Mouse (Mus musculus) hematopoietic stem cell, adult 5-6 weeks (primary cell): ENCODE measurements around the gene Calr. TPM values are rescaled to one million over a fixed set of nuclear protein-coding genes. Genes with fewer than 3 reads are reported as not detected.
A peak's percentile ranks its signal among the peaks of the same experiment; 100 is the strongest.

ENCODE experiments used
- ATAC-seq, 2 experiments: fragments of 125-278 bp in 1 of 2; replicated peaks in 1 of 2; 2 replicates each; pipeline ENCODE4 v1.8.0; 2016 to 2017; ENCODE audit warnings: inconsistent platforms in 2 of 2, mild to moderate bottlenecking in 2 of 2, moderate number of reproducible peaks in 2 of 2, low read depth in 1 of 2, moderate TSS enrichment in 1 of 2; ENCODE audit not compliant: low FRiP score in 2 of 2, poor library complexity in 2 of 2, severe bottlenecking in 2 of 2, insufficient read depth in 1 of 2, low TSS enrichment in 1 of 2
- total RNA-seq: library from RNA; stranded (forward); fragments of 172-1452, 232-1000 nt; gene quantifications from 2 replicates; pipeline ENCODE4 v1.2.3, GENCODE M21; 2017

Gene Calr
- total RNA-seq, 1 experiment from 2014 or later = 1,879 TPM

DNA sequence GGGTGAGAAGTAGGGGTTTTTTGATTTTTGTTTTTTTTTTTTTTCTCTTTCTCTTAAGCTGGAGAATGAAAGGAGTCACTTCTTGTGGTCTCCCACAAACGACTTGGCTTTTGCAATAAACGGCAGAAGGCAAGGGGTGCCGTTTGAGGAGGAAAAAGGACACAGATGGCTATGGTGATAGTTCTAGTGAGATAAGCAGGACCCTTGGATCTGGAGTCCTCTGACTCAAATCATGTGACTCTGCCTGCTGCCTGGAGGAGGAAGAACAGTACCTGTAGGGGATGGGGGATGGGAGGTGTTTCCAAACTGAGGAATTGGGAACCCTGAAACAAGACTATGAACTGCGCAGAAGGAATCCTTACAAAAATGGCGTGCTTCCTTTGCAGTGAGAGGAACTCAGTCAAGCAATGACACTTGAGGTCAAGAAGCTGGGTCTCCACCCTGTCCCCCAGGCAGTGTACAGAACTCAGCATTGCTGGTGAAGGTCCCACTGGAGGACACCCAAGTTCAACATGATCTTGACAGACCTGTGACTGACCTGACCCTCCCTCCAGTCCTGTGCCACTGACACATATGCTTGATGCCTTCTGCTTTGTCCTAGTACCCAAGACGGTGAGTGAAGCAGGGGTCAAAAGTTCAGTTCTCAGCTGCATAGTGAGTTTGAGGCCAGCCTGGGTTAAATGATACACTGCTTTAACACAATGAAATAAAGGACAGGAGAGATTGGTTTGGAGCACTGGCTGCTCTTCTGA is 1.1 kb upstream of the Calr start:
- peak; percentile 34 to 54 for ATAC-seq

DNA sequence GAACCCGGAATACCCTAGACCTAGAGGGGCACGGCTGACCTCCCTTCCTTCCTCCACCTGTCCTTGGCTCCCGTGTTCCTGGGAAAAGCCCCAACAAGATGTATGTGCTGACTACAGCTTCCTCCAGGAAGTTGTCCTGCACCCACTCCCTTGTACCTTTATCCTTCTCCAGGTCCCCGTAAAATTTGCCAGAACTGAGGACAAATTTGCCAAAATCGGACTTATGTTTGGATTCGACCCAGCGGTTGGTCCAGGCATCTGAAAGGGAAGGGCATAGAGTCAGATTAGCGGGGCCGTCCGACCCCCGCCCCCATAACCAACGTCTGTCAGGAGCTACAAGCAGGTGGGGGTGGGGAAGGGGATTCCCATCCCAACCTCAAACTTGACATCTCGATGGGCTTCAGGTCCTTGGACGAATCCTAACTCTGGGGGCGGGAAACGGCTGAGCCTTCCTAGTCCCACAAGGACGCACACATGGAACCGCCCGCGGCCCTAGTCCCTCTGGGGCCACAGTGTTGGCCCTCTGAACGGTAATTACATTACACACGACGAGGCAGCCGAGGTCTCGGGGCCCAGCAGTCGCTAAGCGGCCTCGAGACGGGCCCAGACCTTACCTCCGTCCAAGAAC is 526 bp downstream of the Calr start:
- ATAC-seq = no peak; a peak in 1 of 4 replicates

DNA sequence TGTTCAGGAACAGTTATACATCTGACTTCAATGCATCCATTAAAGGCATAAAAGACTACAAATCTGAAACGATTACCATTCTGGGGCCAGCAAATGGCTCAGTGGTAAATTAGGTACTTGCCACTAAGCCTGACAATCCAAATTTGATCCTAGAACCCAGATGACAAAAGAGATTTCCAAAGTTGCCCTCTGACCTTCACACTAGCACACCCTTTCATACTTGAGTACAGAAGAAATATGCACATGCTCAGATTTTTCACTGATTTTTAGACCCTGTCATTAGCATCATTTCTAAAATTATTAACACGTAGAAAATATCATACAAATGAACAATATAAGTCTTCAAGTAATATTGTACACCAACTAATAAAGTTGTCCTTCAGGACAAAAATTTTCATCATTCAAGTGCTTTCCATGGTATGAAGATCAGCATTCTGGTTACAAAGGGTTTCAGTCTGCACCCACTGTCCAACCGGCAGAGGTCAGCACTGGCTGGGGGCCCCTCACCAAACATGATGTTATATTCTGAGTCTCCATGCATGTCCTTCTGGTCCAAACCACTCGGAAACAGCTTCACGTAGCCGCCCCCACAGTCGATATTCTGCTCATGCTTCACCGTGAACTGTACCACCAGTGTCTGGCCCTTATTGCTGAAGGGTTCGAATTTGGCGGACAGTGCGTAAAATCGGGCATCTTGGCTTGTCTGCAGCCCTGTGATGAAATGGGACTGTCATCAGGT is 1.2 kb downstream of the Calr start:
- ATAC-seq = no peak

DNA sequence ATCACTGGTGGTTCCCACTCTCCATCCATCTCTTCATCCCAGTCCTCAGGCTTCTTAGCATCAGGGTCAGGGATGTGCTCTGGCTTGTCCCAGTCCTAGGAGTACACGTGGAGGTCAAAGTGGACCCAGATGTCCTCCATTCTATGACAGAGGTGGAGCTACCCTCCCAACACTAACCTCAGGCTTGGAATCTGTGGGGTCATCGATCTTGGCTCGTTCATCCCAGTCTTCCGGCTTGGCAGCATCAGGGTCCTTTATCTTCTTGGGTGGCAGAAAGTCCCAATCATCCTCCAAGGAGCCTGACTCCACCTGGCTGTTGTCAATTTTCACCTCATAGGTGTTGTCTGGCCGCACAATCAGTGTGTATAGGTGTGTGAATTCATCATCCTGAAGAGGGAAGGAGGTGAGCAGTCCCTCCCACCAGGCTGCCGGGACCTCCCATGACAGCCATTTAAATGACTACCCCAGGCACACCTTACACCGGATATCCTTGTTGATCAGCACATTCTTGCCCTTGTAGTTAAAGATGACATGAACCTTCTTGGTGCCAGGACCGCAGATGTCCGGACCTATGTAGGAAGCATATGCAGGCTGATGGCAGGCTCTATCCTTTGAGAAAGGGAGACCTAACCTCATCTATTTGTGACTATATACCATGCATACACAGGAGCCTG is 2.2 kb downstream of the Calr start:
- no peak for ATAC-seq

DNA sequence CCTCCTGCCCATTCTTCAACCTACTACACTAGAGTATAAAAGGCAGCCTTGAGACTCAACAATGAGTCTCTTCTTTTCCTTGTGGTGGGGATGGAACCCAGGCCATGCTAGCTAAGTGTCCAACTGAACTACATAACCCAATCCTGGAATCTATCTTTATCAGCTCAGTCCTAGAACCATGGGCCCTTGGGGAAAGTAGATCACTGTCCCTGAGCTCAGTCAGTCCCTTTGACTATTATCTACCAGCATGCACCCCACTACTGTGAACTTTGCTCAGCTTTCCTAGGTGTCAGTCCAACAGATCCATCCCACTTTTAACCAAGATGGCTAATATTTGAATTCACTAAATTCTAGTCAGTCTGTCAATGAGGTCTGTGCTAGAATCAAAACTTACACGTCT is 5.2 kb downstream of the Calr start:
- ATAC-seq = no peak

DNA sequence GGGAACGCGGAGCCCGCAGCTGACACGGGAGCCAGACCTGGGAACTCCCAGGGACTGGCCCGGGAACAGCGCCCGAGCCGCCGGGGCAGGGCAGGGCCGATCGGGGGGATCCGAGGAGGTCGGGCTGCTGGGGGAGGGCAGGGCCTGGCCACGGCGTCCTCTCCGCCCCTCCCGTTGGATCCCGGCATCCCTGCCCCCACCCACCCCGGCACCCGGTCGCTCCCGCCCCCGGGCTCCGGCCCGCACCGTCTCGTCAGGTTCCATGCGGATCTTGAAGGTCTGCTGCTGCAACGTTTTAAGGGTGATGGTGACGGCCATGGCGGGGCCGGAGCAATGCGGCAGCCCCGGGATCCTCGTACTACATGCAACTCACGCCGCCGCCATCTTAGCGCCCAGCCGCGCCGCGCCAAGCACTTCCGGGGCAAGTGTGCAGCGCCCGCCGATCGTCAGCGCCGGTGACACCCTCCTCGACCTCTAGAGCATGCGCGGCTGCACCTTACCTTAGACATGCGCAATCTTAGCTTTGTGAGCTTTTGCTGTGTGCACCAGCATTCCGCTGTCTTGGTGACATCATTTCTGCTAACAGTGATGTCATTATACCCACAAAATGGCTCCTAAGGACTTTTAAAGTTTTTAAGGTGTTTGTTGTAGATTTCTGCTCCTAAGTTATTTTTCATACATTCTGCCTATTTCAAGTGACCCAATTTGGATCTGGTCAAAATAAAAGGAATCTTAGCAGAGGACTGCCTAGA is 6.3 kb downstream of the Calr start, which contains the start of gene Rad23a:
TSS of gene Rad23a (minus strand) at position 418 of the 752 bp plus-strand sequence.
- ATAC-seq = peak; percentile 94 to 95

DNA sequence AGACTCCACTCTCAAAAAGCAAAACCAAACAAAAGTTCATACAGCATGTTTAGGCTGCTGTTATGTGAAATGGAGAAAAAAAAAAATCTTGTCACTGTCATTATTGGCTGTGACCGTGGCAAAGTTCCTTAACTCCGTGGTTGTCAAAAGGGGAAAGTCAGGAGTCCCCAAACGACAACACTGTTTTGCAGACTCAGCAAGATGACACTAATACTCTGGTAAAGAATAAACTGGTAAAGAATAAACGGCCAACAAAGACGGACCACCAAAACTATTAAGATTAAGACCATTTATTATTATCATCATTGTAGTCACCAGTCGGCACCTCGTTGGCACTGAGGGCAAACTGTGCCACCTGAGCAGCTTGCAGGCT is 6.9 kb downstream of the Calr start:
- no peak for ATAC-seq

DNA sequence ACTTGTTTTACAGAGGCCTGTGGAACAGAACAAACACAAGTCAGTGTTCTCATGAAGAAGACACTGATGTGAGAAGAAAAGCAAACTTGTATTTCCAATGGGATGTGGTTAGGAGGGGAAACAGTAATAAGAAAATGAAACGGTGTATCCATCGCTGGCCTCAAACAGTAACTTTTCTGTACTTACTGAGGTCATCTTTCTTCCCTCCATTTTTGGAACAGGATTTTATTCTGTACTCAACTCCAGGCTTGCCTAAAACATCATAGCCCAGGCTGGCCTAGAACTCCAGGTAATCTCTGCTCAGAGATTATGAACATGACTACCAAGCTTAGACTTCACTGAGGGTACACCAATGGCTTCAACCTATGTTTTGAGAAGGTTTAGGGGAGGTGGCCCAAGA is 7.3 kb downstream of the Calr start:
- no peak for ATAC-seq

DNA sequence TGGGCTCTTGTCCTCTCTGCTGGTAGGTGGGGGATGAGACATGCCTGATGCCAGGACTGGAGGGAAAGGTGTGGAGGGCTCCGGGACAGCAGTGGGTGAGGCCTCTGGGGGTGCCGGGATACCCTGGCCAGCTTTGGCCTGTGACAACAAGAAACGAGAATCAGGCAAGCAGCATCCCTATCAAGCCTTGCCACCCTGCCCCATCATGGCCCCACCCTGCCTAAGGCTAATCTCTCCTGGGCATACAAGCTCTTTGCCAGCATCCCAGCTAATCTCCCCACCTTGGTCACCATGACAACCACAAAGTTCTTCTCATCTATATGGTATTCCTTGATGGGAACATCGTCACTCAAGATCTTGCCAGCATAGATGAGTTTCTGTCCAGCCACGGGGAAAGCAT is 8.2 kb downstream of the Calr start:
- ATAC-seq = no peak

DNA sequence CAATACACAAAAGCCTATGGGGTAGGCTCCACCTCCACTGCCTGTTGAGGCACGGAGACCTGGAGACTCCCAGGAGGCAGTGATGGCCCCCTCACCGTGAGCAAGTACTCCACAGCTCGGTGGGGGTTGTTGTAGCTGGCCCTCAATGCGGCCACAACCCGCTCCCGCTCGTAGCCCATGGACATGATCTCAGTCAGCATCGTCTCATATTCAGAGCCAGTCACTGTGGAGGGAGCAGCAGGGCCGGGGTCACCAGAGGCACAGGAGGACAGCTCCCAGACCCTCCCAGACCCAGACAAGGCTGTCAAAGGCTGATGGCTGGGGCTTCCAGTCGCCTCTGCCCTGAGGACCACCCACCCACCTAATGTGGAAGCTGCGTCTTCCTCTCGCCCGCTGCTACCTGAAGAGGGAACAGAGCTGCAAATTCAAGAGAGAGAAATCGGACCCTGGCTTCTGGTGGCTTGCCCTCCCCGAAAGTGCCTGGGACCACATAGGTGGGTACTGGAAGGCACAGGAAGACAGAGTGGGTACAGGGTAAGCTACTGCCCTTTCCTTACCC is 8.7 kb downstream of the Calr start:
- ATAC-seq = no peak

DNA sequence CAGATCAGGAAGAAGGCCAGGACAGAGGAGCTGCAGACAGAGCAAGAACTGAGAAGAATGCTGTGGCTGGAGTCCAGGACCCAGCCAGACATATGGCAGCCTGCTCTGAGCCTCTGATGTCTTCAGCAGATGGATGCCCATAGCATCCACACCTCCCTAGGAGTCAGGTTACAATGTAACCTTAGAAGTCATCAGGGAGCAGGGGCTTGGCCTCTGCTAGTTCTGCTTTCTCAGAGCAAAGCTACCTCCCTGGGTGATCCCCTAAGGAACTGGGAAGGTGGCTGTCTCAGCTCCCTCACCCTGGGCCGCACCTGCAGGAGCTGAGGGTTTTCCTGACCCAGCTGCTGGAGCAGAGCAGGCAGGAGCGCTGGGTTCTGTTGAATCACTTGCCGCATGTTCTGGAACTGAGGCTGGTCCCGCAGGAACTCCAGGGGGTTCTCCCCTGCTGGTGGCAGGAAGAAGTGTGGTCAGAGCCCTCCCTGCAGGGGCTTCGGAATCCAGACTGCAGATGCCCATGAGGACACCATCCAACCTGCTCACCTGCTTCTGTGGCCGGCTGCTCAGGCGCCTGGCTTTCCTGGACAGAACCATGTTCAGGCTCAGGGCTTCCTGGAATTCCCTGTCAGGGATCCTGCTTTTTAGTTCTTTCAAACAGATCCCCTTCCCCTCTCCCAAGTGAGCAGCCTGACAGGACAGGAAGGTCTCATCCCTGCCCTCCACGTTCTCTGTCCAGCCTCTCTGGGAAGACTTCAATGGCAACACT is 9.4 kb downstream of the Calr start:
- ATAC-seq = no peak

DNA sequence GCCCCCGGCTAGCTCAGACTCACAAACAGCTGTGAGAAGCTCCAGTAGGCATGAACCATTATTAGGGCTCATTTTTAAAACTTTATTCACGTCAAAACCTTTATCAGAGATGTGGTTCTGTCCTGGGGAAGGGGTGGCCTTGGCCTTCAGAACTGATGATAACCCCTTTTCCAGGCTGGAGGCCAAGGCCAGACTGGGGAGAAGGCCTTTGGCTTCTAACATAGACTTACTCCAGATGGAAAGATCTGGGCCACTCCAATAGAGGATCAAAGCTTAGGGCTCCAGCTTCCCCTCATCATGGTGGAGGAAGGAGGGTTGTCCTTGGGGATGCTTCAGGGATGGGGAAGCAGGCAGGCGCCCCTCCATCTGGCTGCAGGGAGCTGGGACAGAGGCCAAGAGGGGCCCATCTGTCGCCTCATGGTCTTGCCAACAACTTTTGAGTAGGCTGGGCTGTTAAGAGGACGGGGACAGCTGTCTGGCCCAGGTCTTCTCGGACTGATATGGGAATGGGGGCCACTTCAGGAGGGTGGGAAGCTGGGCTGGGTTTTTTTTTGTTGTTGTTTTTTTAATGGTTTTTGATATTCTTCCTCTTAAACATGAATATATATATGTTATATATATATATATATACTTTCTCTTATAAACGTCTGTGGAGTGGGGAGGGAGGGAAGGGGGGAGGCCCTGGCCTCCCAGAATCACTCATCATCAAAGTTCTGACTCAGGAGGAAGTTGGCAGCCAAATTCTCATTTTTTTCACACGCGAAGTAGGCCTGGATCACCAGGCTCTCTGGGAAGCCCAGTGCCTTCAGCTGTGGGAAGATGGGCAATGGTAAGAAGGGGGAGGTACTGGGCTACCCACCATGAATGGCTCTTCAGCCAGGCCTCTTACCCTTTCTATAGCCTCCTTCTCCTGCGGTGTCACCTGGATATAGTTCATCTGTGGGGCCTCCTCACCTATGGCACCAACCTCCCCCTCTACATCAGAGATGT is 11.6 kb downstream of the Calr start:
- ATAC-seq = no peak

DNA sequence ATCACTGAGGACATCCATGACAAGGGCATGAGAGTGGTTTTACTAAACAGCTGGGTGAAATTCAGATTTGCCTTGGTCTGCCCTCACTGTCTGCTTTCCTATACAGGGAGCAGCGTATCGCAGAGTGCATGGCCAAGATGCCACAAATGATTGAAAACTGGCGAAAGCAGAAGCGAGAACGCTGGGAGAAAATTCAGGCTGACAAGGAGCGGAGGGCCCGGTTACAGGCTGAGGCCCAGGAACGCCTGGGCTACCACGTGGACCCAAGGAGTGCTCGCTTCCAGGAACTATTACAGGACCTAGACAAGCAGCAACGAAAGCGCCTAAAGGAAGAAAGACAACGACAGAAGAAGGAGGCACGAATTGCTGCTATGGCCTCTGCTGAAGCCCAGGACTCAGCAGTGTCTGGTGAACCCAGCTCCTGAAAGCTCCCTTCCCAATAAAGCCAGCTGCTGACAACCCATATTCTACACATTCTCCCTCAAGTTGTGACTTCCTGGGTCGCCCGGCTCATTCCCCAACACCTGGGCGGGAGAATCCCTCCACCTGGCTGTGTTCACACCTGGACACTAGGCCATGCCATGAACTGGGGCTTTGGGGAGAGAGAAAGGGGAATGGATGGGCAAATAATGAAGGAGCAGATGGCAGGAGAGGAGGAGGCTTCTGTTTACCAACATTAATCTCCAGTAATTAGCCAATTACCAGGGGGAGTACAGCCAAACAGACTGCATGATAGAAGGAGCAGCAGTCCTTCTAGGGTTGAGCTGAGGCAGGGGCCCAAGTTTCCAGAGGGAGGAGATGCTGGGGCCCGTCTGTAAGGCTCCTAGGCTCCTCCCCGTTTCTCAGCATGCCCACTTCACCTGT is 12.5 kb downstream of the Calr start:
- ATAC-seq = no peak
